Mouse (Mus musculus) heart, adult 2 months (tissue): ENCODE data around the gene Satb2.

Experiments used
- CTCF ChIP-seq: fragments of 200-600 bp; IDR thresholded peaks from 2 replicates; pipeline ENCODE4 v1.8.1; 2022; ENCODE audit warnings: antibody characterized with exemption, mild to moderate bottlenecking, moderate library complexity
- EP300 ChIP-seq: fragments of 200-500 bp; IDR thresholded peaks from 2 replicates; pipeline ENCODE4 v1.6.1; 2011; ENCODE audit warnings: low read depth, low read length, control low read depth; ENCODE audit not compliant: insufficient read depth
- POLR2A ChIP-seq: fragments of 200-500 bp; IDR thresholded peaks from 2 replicates; pipeline ENCODE4 v1.6.1; 2011; ENCODE audit warnings: mild to moderate bottlenecking, low read depth, low read length, control low read depth; ENCODE audit not compliant: insufficient read depth

DNA sequence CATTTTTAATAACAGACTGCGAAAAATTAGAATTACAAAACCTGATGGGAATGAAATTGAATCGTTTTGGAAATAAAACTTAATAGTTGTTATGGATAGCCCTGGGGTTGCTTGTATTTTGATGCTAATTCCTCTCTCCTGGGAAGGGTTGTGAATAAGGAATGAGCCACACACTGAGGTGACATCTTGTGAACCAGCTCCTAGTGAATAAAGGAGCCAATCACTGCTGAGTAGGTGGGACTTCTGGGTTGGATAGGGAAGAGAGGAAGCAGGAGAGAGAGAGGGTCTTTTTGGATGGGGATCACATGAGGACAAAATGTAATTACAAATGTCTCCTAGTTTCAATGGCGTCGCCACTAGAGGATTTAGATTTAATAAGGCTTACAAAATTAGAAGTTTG, 30.7 kb upstream of the Satb2 start:
- no peak for TF ChIP-seq CTCF
- TF ChIP-seq POLR2A = no peak
- TF ChIP-seq EP300 = no peak
